Mouse (Mus musculus) intestine, postnatal 0 days (tissue): Measurements from ENCODE around the gene Gtpbp3. TPM values are rescaled to one million over a fixed set of nuclear protein-coding genes. Genes with fewer than 3 reads are reported as not detected.

Experiments
- ATAC-seq: fragments of 200-750 bp; cut with Nextera tagmentation; 2 replicates; pipeline ENCODE4 v1.8.0; 2017; ENCODE audit warnings: mild to moderate bottlenecking, moderate TSS enrichment, moderate library complexity
- H3K27ac ChIP-seq: fragments of 300-500 bp; sonication (generic); 2 replicates; pipeline ENCODE4 v1.5.1; 2014; ENCODE audit warnings: mild to moderate bottlenecking, low read depth, low read length, moderate library complexity
- H3K27me3 ChIP-seq: fragments of 300-500 bp; sonication (generic); replicated peaks from 2 replicates; pipeline ENCODE4 v1.6.1; 2014; ENCODE audit warnings: low read length, mixed read lengths; ENCODE audit not compliant: control insufficient read depth, insufficient read depth
- H3K36me3 ChIP-seq: fragments of 300-500 bp; sonication (generic); 2 replicates; pipeline ENCODE4 v1.6.1; 2014; ENCODE audit warnings: mild to moderate bottlenecking, moderate library complexity; ENCODE audit not compliant: control insufficient read depth, insufficient read depth
- H3K4me1 ChIP-seq: fragments of 300-500 bp; sonication (generic); replicated peaks from 2 replicates; pipeline ENCODE4 v1.6.1; 2014; ENCODE audit warnings: antibody characterized with exemption, low read length, mixed read lengths; ENCODE audit not compliant: control insufficient read depth, insufficient read depth
- H3K4me2 ChIP-seq: fragments of 300-500 bp; sonication (generic); replicated peaks from 2 replicates; pipeline ENCODE4 v1.6.1; 2014; ENCODE audit warnings: low read depth, mild to moderate bottlenecking, moderate library complexity
- H3K4me3 ChIP-seq: fragments of 300-500 bp; sonication (generic); 2 replicates; pipeline ENCODE4 v1.5.1; 2014; ENCODE audit warnings: low read depth, low read length
- H3K9ac ChIP-seq: fragments of 300-500 bp; sonication (generic); 2 replicates; pipeline ENCODE4 v1.6.1; 2014; ENCODE audit warnings: mild to moderate bottlenecking, low read depth, low read length
- H3K9me3 ChIP-seq: fragments of 300-500 bp; sonication (generic); 2 replicates; pipeline ENCODE4 v1.6.1; 2016; ENCODE audit warnings: mixed run types; ENCODE audit not compliant: control insufficient read depth
- CTCF ChIP-seq: sonication (generic); IDR thresholded peaks from 2 replicates; pipeline ENCODE4 v1.5.1; 2016; ENCODE audit warnings: low read depth, mild to moderate bottlenecking, control low read depth, antibody characterized with exemption, moderate library complexity
- WGBS: fragments of 180-500 bp; shearing (Covaris S2); extraction: QIAGEN DNeasy Blood & Tissue Kit; methylation state at CpG from one replicate; pipeline ENCODE4 v1.1.7; 2014; 5-methylcytosine and 5-hydroxymethylcytosine counted together
- polyA plus RNA-seq: library from polyadenylated mRNA; unstranded; fragments of >200 nt; fragmentation: Nextera tagmentation; extraction: Ambion mirVana; gene quantifications from 2 replicates; pipeline ENCODE4 v1.2.1, GENCODE M21; 2015

Gene Gtpbp3
- polyA plus RNA-seq, 1 experiment from 2014 or later: 6.6 TPM

DNA sequence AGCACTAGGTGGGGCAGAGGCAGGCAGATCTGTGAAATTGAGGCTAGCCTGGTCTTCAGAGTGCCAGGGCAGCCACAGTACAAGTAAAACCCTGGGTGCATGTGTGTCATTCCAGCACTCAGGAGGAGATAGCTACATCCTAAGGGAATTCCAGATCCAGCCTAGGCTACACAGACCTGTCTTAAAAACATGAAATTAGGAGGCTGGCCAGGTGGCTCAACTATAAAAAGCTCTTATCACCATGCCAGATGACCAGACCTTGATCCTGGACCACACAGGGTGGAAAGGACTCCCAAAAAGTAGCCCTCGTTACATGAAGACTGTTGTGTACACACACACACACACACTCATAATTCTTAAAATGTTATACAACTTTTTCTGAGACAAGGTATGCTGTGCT lies 19.9 kb upstream of the Gtpbp3 start:
- no peak for ATAC-seq
- 96% methylated on average over 1 of the region's 1 CpGs for WGBS
- H3K36me3 ChIP-seq: peaks cover 18% of the 10 kb centered on the region
- no peak overlapping the region for H3K4me2 ChIP-seq
- 0 out of 2 replicates have a peak, but pooled peaks have one; percentile 3 for TF ChIP-seq CTCF
- H3K9ac ChIP-seq: no peak overlapping the region
- H3K27ac ChIP-seq: no peak overlapping the region
- no peaks in the 10 kb centered on the region for H3K9me3 ChIP-seq
- no peak overlapping the region for H3K4me3 ChIP-seq
- H3K27me3 ChIP-seq: no peaks in the 10 kb centered on the region
- H3K4me1 ChIP-seq: peaks cover 8% of the 10 kb centered on the region; the same call in 1 of the 2 replicates

DNA sequence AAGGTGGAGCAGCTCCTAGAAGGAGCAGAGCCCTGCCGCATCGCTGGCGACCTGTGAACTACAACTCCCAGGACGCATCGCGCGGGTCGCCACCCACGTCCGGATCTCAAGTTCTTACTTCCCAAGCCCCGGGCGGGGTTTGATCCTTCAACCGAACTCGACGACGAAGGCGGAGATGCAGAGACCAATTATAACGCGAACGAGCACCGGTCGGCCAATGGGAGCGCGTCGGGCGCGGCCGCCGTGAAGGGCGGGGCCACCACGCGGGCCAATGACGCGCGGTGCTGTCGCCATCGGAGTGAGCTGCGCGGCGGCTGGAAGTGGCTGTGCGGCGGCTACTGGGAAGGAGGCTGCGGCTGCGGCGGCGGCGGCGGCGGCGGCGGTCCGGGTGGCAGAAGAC lies 19.0 kb upstream of the Gtpbp3 start, which contains the start of gene Dda1:
TSS of gene Dda1 (plus strand) at position 284 of the 400 bp plus-strand sequence.
- Histone ChIP-seq H3K27ac (peak within 1 kb of the TSS; percentile 65; the same call in 1 of the 2 replicates), H3K9me3 (no peaks in the 10 kb centered on the region), H3K4me1 (peaks cover 8% of the 10 kb centered on the region; the same call in 1 of the 2 replicates), H3K36me3 (peaks cover 25% of the 10 kb centered on the region), H3K27me3 (no peaks in the 10 kb centered on the region), H3K4me3 (peak within 1 kb of the TSS; percentile 69), H3K9ac (peak within 1 kb of the TSS; percentile 60), H3K4me2 (peak within 1 kb of the TSS; percentile 93)
- WGBS: under 1% methylated on average over 52 of the region's 52 CpGs
- TF ChIP-seq CTCF: no peak
- ATAC-seq: peak; percentile 87

DNA sequence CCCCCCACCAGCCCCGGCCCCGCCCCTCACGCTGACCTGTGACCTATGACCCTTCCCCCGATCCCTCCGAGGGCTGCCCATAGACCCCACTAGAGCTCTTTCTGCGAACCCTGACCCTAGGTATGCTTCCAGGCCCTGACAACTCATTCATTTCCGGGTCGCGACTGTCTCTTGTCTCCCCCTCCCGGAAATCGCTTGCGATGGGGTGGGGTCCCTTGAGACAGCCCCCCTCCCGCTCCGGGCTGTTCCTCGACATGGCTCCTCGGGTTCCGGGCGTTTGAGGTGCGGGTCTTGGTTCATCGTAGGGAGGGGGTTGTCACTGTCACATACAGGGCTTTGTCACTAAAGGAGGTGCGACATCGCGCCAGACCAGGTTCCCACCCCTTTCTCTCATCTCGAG lies 18.5 kb upstream of the Gtpbp3 start:
- Histone ChIP-seq H3K36me3 (peaks cover 27% of the 10 kb centered on the region), H3K27ac (peak overlapping the region; percentile 65; the same call in 1 of the 2 replicates), H3K4me3 (peak overlapping the region; percentile 69), H3K9me3 (no peaks in the 10 kb centered on the region), H3K9ac (peak overlapping the region; percentile 60), H3K4me1 (peaks cover 3% of the 10 kb centered on the region; the same call in 1 of the 2 replicates), H3K4me2 (peak overlapping the region; percentile 93), H3K27me3 (no peaks in the 10 kb centered on the region)
- no peak for TF ChIP-seq CTCF
- WGBS: under 1% methylated on average over 24 of the region's 24 CpGs
- no peak; the same call in 1 of the 2 replicates for ATAC-seq

DNA sequence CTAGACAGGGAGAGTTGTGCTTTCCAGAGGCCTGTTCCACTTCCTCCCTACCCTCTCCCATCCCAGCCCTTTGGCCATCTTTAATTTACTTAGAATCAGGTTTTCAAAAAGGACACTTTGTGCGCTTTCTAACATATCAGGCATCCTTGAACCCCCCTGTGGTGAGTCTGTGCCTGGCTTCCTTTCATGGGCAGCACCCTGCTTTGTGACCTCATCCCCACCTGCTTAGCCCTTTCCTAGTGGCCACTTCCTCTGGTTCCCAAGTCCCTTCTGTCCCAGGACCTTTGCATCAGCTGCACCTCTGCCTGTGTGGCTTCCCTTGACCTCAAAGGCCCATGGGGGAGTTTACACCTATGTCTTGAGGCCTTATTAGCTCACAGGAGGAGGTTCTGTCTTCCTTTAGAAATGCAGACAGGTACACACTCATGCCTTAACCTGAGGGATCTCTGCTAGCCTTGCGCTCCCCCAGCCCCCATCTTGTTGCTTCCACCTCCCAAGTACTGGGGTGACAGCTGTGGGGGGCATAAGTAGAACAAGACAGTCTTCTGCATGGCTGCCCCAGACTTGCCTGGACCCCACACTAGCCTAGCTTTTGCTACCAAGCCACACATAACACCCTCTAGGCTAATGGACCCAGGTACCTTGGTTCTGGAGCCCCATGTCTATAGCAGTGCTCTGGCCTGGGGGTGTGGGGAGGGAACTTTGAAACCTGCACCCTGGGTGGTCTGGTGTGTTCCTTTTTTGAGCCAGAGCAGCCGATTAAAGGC lies 17.6 kb upstream of the Gtpbp3 start:
- H3K4me1 ChIP-seq: peaks cover 3% of the 10 kb centered on the region; the same call in 1 of the 2 replicates
- no peak overlapping the region for H3K27ac ChIP-seq
- 83% methylated on average over 3 of the region's 3 CpGs for WGBS
- ATAC-seq: no peak
- no peak for TF ChIP-seq CTCF
- peak overlapping the region; percentile 69 for H3K4me3 ChIP-seq
- H3K36me3 ChIP-seq: peaks cover 31% of the 10 kb centered on the region
- peak overlapping the region; percentile 93 for H3K4me2 ChIP-seq
- H3K27me3 ChIP-seq: no peaks in the 10 kb centered on the region
- H3K9me3 ChIP-seq: no peaks in the 10 kb centered on the region
- H3K9ac ChIP-seq: no peak overlapping the region

DNA sequence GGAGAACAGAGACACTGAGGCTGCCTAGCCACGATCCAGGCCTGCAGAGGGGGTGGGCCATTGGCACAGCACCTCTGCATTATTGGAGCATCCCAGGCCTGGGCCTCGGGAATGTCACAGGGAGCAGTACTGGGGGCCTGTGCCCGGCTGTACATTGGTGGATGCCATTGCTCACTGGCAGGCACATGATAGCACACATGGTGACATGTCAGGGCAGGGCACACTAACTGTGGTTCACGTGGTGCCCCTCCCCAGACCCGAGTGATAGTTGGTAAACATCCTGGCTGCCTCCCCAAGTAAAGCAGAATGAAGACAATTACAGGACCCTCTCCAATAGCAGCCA lies 17.0 kb upstream of the Gtpbp3 start:
- no peak overlapping the region for H3K4me3 ChIP-seq
- H3K4me1 ChIP-seq: peaks cover 3% of the 10 kb centered on the region; the same call in 1 of the 2 replicates
- ATAC-seq: no peak
- WGBS: 73% methylated on average over 5 of the region's 5 CpGs
- no peaks in the 10 kb centered on the region for H3K9me3 ChIP-seq
- H3K27me3 ChIP-seq: no peaks in the 10 kb centered on the region
- H3K27ac ChIP-seq: no peak overlapping the region
- peaks cover 31% of the 10 kb centered on the region for H3K36me3 ChIP-seq
- no peak for TF ChIP-seq CTCF
- no peak overlapping the region for H3K4me2 ChIP-seq
- H3K9ac ChIP-seq: no peak overlapping the region

DNA sequence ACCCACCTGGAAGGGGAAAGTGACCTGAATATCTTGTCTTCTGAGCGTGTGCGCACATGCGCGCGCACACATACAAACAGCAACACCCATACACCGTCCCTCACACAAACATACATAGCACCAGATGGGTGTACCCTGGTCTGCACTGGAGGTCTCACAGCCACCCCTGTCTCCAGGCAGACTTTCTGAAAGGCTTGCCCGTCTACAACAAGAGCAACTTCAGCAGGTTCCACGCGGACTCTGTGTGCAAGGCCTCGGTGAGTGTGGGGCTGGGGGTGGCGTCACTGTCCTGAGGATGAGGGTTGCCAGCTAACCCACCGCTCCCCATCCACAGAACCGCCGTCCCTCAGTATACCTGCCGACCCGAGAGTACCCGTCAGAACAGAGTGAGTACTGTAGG lies 16.0 kb upstream of the Gtpbp3 start:
- Histone ChIP-seq H3K36me3 (peaks cover 31% of the 10 kb centered on the region), H3K4me3 (no peak overlapping the region), H3K4me2 (no peak overlapping the region), H3K9ac (no peak overlapping the region), H3K27ac (no peak overlapping the region), H3K4me1 (peaks cover 3% of the 10 kb centered on the region; the same call in 1 of the 2 replicates), H3K9me3 (no peaks in the 10 kb centered on the region), H3K27me3 (no peaks in the 10 kb centered on the region)
- no peak for ATAC-seq
- no peak for TF ChIP-seq CTCF
- WGBS: 95% methylated on average over 17 of the region's 17 CpGs
